Mouse (Mus musculus): ENCODE results near the gene Cacna1a. TPM values are rescaled to one million over a fixed set of nuclear protein-coding genes. Genes with fewer than 3 reads are reported as not detected.

Cacna1a gene
- polyA plus RNA-seq, 1 experiment from 2014 or later = 0.15 TPM

DNA sequence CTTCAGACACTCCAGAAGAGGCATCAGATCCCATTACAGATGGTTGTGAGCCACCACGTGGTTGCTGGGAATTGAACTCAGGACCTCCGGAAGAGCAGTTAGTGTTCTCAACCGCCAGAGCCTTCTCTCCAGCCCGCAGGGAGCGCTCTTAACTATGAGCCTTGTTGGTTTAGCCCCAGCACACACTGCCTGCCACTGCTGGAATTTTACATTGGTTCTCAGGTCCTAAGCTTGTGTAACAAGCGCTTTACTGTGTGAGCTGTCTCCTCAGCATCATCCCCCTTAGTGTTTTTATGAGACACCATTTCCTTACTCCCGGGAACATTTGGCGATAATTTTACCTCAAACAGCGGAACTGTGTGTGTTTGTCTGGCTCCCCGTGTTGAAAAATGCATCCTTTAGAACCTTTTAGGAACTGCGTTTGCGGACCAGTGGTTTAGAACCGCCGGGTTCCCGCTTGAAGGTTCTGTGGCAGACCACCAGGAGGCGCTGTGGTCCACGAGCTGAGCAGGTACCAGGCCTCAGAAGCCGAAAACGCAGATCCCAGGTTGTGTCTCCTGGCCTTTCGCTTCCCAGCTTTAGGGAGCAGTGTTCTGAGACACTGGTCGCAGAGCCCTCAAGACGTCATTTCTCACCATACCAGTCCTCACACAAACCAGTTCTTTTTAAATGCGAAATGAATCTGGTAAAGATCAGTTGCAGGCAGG lies 24.7 kb upstream of the Cacna1a start:
- Histone ChIP-seq H3K4me1 (replicated peaks) (no peaks in the 10 kb centered on the region), H3K27ac (replicated peaks) (no peak overlapping the region), H3K36me3 (replicated peaks) (no peaks in the 10 kb centered on the region), H3K27me3 (peaks cover 14% of the 10 kb centered on the region), H3K9me3 (replicated peaks) (no peaks in the 10 kb centered on the region), H3K9ac (no peak overlapping the region), H3K4me2 (no peak overlapping the region), H3K4me3 (replicated peaks) (no peak overlapping the region)
- 14% methylated on average over 23 of the region's 23 CpGs for WGBS (ENCODE audit: insufficient replicate concordance)
- no peak for ATAC-seq (ENCODE audit: insufficient read depth)

DNA sequence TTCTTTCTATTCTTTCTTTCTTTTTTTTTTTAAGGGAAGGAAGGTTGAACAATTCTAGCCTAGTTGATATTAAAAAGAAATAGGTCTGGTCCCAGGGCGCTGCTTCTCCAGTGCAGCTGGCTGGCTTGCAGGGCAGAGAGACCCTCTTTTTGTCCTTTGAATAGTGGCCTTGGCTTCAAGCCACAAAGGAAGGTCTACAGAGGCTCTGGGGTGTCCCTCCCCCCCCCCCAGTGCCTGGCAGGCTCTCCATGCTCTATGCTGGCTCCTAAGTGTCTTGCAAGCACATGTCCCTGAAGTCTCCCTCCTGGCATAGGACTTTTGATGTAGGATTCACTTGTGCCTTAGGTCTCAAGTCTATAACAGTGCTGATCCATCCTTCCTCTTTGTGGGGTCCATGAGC lies 23.0 kb upstream of the Cacna1a start:
- no peak overlapping the region for H3K9ac ChIP-seq
- H3K36me3 ChIP-seq (replicated peaks) = no peaks in the 10 kb centered on the region
- no peak overlapping the region for H3K4me2 ChIP-seq
- no peak overlapping the region for H3K4me3 ChIP-seq (replicated peaks)
- H3K27ac ChIP-seq (replicated peaks) = no peak overlapping the region
- no peak for ATAC-seq (ENCODE audit: insufficient read depth)
- peaks cover 14% of the 10 kb centered on the region for H3K27me3 ChIP-seq
- H3K4me1 ChIP-seq (replicated peaks) = no peaks in the 10 kb centered on the region
- no peaks in the 10 kb centered on the region; the same call in 1 of the 2 replicates for H3K9me3 ChIP-seq (replicated peaks)
- WGBS (ENCODE audit: insufficient replicate concordance) = 48% methylated on average over 1 of the region's 1 CpGs

DNA sequence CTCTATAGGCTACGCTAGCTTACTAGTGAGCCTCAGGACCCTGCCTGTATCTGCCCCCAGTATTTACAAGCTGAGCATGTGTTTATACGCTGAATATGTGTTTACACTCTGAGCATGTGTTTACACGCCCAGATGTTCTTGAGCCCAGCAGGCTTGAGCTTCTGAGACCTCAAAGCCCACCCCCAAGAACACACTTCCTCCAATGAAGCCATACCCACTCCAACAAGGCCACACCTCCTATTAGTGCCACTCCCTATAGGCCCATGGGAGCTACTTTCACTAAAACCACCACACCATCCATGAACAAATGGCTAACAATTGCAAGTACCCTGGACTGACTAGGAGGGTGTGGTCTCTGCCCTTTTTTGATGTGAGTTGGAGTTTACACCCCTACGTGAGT lies 17.3 kb upstream of the Cacna1a start:
- H3K27ac ChIP-seq (replicated peaks) = no peak overlapping the region
- no peak overlapping the region for H3K4me3 ChIP-seq (replicated peaks)
- H3K9me3 ChIP-seq (replicated peaks) = no peaks in the 10 kb centered on the region; the same call in 1 of the 2 replicates
- no peaks in the 10 kb centered on the region for H3K36me3 ChIP-seq (replicated peaks)
- no peak overlapping the region for H3K4me2 ChIP-seq
- H3K4me1 ChIP-seq (replicated peaks) = no peaks in the 10 kb centered on the region
- no peak for ATAC-seq (ENCODE audit: insufficient read depth)
- peaks cover 4% of the 10 kb centered on the region; the same call in 1 of the 2 replicates for H3K27me3 ChIP-seq
- H3K9ac ChIP-seq = no peak overlapping the region
- WGBS (ENCODE audit: insufficient replicate concordance) = 47% methylated on average over 4 of the region's 4 CpGs

DNA sequence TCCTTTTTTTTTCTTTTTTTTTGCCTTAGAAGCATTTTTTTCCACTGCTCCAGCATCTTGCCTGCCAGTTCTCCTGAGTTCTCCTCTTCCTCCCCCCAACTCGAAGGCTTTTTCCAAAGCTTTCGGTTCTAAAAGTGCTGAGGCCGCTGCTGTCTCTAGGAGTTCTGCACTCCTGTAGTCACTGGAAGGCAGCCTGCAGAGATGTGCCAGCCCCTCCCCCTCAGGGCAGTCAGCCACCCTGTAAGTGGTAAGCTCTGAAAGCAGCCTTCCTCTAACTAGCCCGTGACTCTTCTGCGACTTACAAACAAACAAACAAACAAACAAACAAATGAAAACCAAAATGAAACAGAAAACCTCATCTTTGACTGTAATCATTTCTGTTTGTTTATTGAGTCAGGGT lies 13.2 kb upstream of the Cacna1a start:
- no peak overlapping the region for H3K27ac ChIP-seq (replicated peaks)
- H3K9me3 ChIP-seq (replicated peaks) = no peaks in the 10 kb centered on the region
- no peak for ATAC-seq (ENCODE audit: insufficient read depth)
- H3K27me3 ChIP-seq = peaks cover 4% of the 10 kb centered on the region; the same call in 1 of the 2 replicates
- no peak overlapping the region for H3K4me3 ChIP-seq (replicated peaks)
- 33% methylated on average over 5 of the region's 5 CpGs for WGBS (ENCODE audit: insufficient replicate concordance)
- H3K36me3 ChIP-seq (replicated peaks) = no peaks in the 10 kb centered on the region
- H3K9ac ChIP-seq = no peak overlapping the region
- H3K4me2 ChIP-seq = no peak overlapping the region
- H3K4me1 ChIP-seq (replicated peaks) = no peaks in the 10 kb centered on the region

DNA sequence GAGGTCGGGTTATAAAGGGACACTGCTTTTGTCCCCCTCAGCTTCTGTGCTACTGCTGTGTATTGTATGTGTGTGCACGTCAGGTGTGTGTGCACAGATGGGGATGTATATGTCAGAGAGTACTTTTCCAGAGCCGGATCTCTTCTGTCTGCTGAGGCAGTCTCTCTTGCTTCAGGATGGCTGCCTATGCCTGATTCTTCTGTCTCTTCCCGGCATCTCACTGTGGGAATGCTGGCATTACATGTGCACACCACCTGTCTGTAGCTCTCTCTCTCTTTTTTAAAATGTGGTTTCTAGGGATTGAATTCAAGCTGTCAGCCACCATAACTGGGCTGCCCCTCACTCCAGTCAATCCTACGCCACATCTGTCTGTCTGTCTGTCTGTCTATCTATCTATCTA lies 12.4 kb upstream of the Cacna1a start:
- H3K4me2 ChIP-seq = no peak overlapping the region
- no peak overlapping the region for H3K27ac ChIP-seq (replicated peaks)
- H3K36me3 ChIP-seq (replicated peaks) = no peaks in the 10 kb centered on the region
- no peak for ATAC-seq (ENCODE audit: insufficient read depth)
- H3K9me3 ChIP-seq (replicated peaks) = no peaks in the 10 kb centered on the region
- H3K4me3 ChIP-seq (replicated peaks) = no peak overlapping the region
- H3K4me1 ChIP-seq (replicated peaks) = no peaks in the 10 kb centered on the region
- 64% methylated on average over 5 of the region's 5 CpGs for WGBS (ENCODE audit: insufficient replicate concordance)
- peaks cover 4% of the 10 kb centered on the region; the same call in 1 of the 2 replicates for H3K27me3 ChIP-seq
- H3K9ac ChIP-seq = no peak overlapping the region

DNA sequence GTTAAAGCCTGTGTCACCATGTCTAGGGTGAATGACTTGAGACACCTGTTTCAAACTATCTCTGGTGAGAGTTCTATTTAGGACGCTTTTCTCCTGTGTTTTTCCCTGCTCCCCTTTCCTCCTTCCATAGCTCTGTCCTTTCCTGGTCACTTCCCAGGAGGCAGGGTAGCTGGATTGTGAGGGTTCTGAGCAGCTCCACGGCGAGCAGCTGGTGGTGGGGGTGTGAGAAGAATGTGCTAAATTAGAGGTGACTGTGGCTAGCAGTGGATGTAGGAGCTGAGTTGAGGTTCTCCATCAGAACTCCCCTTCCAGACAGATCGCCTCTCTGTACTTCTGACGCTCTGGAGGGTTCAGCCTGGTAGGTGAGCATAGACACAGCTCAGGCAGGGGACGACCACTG lies 11.7 kb upstream of the Cacna1a start:
- Histone ChIP-seq H3K4me2 (no peak overlapping the region), H3K9me3 (replicated peaks) (no peaks in the 10 kb centered on the region), H3K4me3 (replicated peaks) (no peak overlapping the region), H3K36me3 (replicated peaks) (no peaks in the 10 kb centered on the region), H3K9ac (no peak overlapping the region), H3K27ac (replicated peaks) (no peak overlapping the region), H3K4me1 (replicated peaks) (no peaks in the 10 kb centered on the region), H3K27me3 (peaks cover 4% of the 10 kb centered on the region; the same call in 1 of the 2 replicates)
- no peak for ATAC-seq (ENCODE audit: insufficient read depth)
- 51% methylated on average over 6 of the region's 6 CpGs for WGBS (ENCODE audit: insufficient replicate concordance)

DNA sequence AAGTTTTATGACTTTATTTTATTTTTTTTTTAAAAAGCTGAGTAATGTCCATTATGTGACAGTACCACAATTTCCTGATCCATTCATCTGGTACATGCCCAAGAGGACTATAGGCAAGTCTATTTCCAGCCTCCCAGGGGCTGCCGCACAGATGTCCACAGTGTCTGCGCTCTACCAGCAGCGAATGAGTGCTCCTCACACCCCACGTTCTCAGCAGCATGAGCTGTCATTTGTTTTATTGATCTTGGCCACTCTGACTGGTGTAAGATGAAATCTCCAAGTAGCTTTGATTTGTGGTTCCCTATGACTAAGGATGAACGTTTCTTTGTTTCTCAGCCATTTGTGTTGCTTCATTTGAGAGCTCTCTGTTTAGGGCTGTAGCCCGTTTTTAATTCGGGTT lies 6.6 kb upstream of the Cacna1a start:
- WGBS (ENCODE audit: insufficient replicate concordance) = 59% methylated on average over 7 of the region's 7 CpGs
- H3K27ac ChIP-seq (replicated peaks) = no peak overlapping the region
- ATAC-seq (ENCODE audit: insufficient read depth) = no peak
- H3K4me2 ChIP-seq = no peak overlapping the region
- H3K27me3 ChIP-seq = no peaks in the 10 kb centered on the region
- H3K36me3 ChIP-seq (replicated peaks) = no peaks in the 10 kb centered on the region
- no peaks in the 10 kb centered on the region for H3K4me1 ChIP-seq (replicated peaks)
- no peak overlapping the region for H3K9ac ChIP-seq
- no peak overlapping the region for H3K4me3 ChIP-seq (replicated peaks)
- H3K9me3 ChIP-seq (replicated peaks) = no peaks in the 10 kb centered on the region

DNA sequence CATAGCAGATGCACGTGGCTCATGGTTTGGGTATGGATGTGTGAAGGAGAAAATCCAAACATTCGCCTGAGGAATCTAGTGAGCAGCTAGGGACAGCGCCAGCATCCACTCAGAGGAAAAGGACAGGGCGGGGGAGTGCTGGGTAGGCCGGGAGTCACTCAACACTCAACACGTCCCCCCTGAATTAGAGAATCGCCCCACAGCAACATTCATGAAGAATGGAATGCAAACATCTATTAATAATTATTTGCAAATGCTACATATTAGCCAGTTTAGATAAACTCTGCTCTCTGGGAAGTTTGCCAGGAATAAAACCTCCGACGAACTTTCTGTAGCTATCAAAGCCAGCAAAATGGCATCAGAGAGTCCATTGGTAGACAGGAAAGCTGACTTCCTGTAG lies 533 bp downstream of the Cacna1a start:
- Histone ChIP-seq H3K4me1 (replicated peaks) (no peaks in the 10 kb centered on the region), H3K36me3 (replicated peaks) (no peaks in the 10 kb centered on the region), H3K4me2 (no peak overlapping the region), H3K9ac (no peak overlapping the region), H3K4me3 (replicated peaks) (no peak overlapping the region), H3K27ac (replicated peaks) (no peak overlapping the region), H3K27me3 (no peaks in the 10 kb centered on the region), H3K9me3 (replicated peaks) (no peaks in the 10 kb centered on the region)
- WGBS (ENCODE audit: insufficient replicate concordance) = 62% methylated on average over 9 of the region's 9 CpGs
- no peak for ATAC-seq (ENCODE audit: insufficient read depth)

DNA sequence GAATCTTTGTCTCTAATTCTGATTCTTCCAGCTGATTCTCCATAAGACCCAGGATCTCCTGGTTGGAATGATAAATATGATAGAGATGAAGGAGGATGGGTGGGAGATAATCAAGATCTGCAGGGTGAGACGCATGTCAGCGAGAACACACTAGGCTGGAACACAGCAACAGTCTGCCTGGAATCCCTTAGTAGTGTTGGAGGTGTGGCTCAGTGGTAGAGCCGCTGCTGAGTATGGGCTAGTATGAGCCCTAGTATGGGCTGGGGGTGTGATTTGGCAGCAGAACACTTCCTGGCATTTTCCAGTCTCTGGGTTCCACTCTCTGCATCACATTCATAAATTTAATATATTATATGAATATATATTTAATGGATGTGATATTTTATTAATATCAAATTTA lies 933 bp downstream of the Cacna1a start:
- Histone ChIP-seq H3K4me3 (replicated peaks) (no peak overlapping the region), H3K27ac (replicated peaks) (no peak overlapping the region), H3K36me3 (replicated peaks) (no peaks in the 10 kb centered on the region), H3K9ac (no peak overlapping the region), H3K27me3 (no peaks in the 10 kb centered on the region), H3K4me1 (replicated peaks) (no peaks in the 10 kb centered on the region), H3K4me2 (no peak overlapping the region), H3K9me3 (replicated peaks) (no peaks in the 10 kb centered on the region)
- 72% methylated on average over 3 of the region's 3 CpGs for WGBS (ENCODE audit: insufficient replicate concordance)
- ATAC-seq (ENCODE audit: insufficient read depth) = no peak

DNA sequence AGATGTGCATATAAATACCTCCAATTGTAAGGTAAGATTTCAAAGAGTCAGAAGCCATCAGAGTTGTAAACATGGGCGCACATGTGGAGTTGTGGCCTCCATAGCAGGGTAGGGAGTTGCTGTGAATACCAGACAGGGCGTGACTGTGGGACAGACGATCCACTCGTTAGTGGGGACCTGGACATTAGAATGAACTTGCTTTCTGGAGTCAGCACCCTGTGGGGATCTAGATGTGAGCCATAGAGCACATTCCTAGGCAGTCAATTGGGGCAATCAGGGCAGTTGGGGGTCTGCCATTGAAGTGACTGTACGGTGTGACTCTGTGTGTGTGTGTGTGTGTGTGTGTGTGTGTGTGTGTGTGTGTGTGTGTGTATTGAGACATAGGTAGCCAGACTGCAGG lies 3.4 kb downstream of the Cacna1a start:
- no peaks in the 10 kb centered on the region for H3K4me1 ChIP-seq (replicated peaks)
- no peak overlapping the region for H3K9ac ChIP-seq
- no peak overlapping the region for H3K4me3 ChIP-seq (replicated peaks)
- no peaks in the 10 kb centered on the region for H3K36me3 ChIP-seq (replicated peaks)
- H3K4me2 ChIP-seq = no peak overlapping the region
- no peak for ATAC-seq (ENCODE audit: insufficient read depth)
- no peaks in the 10 kb centered on the region for H3K27me3 ChIP-seq
- no peaks in the 10 kb centered on the region for H3K9me3 ChIP-seq (replicated peaks)
- H3K27ac ChIP-seq (replicated peaks) = no peak overlapping the region
- 74% methylated on average over 5 of the region's 5 CpGs for WGBS (ENCODE audit: insufficient replicate concordance)

DNA sequence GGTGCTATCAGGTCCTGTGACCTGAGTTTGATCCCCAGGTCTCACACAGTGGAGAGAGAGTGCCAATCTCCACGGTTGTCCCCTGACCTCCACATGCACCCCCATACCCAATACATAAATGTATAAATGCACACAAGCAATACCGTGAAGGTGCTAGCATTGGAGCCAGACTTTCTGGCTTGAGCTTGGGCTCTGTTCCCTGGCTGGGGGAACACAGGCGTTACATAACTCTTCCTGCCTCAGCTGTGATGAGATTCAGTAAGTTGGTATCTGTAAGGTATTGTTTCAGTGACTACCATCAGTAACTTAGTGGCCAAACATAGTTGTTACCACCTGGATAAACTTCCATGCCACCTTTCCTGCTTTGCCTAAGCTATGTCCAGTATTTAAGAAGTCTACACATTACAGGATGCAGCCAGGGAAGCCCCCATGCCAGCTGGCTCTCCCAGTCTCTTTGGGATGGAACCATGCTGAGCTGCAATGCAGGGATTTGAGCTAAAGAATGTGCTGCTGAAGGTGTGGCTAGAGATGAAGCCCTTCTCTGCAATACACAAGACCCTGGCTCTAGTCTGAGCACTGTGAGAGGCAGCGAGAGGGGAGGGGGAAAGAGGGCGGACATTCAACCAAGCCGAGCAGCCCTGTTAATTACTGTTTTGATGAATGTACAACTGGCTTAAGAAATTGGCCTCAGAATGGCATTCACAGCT lies 7.7 kb downstream of the Cacna1a start:
- H3K27ac ChIP-seq (replicated peaks) = no peak overlapping the region
- 58% methylated on average over 6 of the region's 6 CpGs for whole genome bisulfite sequencing (ENCODE audit: insufficient replicate concordance)
- no peaks in the 10 kb centered on the region for H3K36me3 ChIP-seq (replicated peaks)
- H3K9me3 ChIP-seq (replicated peaks) = no peaks in the 10 kb centered on the region
- ATAC-seq (ENCODE audit: insufficient read depth) = no peak
- no peak overlapping the region for H3K9ac ChIP-seq
- no peaks in the 10 kb centered on the region for H3K27me3 ChIP-seq
- no peak overlapping the region for H3K4me2 ChIP-seq
- no peaks in the 10 kb centered on the region for H3K4me1 ChIP-seq (replicated peaks)
- H3K4me3 ChIP-seq (replicated peaks) = no peak overlapping the region

Data from liver, embryonic 15.5 days (tissue).